In genomic region chr10:115205825-115206224, GRCm38 (mm10) we compare ENCODE assay signal across 22 mouse cellular contexts. TPM values are rescaled to one million over a fixed set of nuclear protein-coding genes. Genes with fewer than 3 reads are reported as not detected.
DNase-seq lines count a peak whose midpoint lies in the region; ATAC-seq and TF ChIP-seq lines count a peak whose summit lies in the region.
"Had no signal": no experiment of that assay in that cellular context is flagged by ENCODE, and none has a peak within 500 bp of the region (broad histone marks: within the 10 kb centered on the region; RNA-seq: fewer than 3 reads in every experiment).

No protein-coding gene starts in this region.

- no peaks in the 10 kb centered on the region for H3K9me3 ChIP-seq in intestine, embryonic 15.5 days
- H3K9me3 ChIP-seq in intestine, postnatal 0 days (ENCODE audit: control insufficient read depth): no peaks in the 10 kb centered on the region
- no peaks in the 10 kb centered on the region for H3K9me3 ChIP-seq in stomach, postnatal 0 days (ENCODE audit: control insufficient read depth, low read length)
- no peaks in the 10 kb centered on the region for H3K9me3 ChIP-seq in embryonic facial prominence, embryonic 10.5 days
- H3K9me3 ChIP-seq: embryonic facial prominence, embryonic 13.5 days; embryonic facial prominence, embryonic 15.5 days; forebrain, embryonic 10.5 days; forebrain, embryonic 12.5 days; forebrain, embryonic 15.5 days had no signal

- no peak for TF ChIP-seq CTCF in intestine, postnatal 0 days (IDR thresholded peaks at IDR 0.05; ENCODE audit: low read depth)
- TF ChIP-seq CTCF in stomach, postnatal 0 days (IDR thresholded peaks at IDR 0.05; ENCODE audit: low read depth): no peak

- no peaks in the 10 kb centered on the region for H3K27me3 ChIP-seq in intestine, embryonic 15.5 days (replicated peaks)
- H3K27me3 ChIP-seq in intestine, postnatal 0 days (replicated peaks; ENCODE audit: control insufficient read depth, insufficient read depth, low read length): no peaks in the 10 kb centered on the region
- H3K27me3 ChIP-seq in stomach, postnatal 0 days (ENCODE audit: control insufficient read depth, insufficient read depth, low read length): no peaks in the 10 kb centered on the region
- H3K27me3 ChIP-seq in embryonic facial prominence, embryonic 10.5 days (replicated peaks; ENCODE audit: low read depth, poor library complexity, severe bottlenecking): no peaks in the 10 kb centered on the region
- H3K27me3 ChIP-seq: embryonic facial prominence, embryonic 13.5 days; embryonic facial prominence, embryonic 15.5 days; forebrain, embryonic 12.5 days; forebrain, embryonic 15.5 days had no signal

- WGBS in intestine, embryonic 15.5 days: 61% methylated on average over 3 of the region's 3 CpGs
- 39% methylated on average over 3 of the region's 3 CpGs for WGBS in intestine, postnatal 0 days
- WGBS in stomach, postnatal 0 days: 73% methylated on average over 3 of the region's 3 CpGs
- WGBS in embryonic facial prominence, embryonic 10.5 days: 85% methylated on average over 3 of the region's 3 CpGs

- peak; percentile 86 for ATAC-seq in intestine, embryonic 15.5 days
- ATAC-seq in intestine, postnatal 0 days: peak; percentile 81
- ATAC-seq in stomach, postnatal 0 days (ENCODE audit: low FRiP score, low TSS enrichment): peak; percentile 10; the same call in 1 of the 2 replicates
- ATAC-seq: forebrain, embryonic 15.5 days; forebrain, postnatal 0 days had no signal

- 0 out of 2 replicates have a peak, but pooled peaks cover 3% of the 10 kb centered on the region for H3K4me1 ChIP-seq in intestine, embryonic 15.5 days (replicated peaks)
- no peaks in the 10 kb centered on the region for H3K4me1 ChIP-seq in intestine, postnatal 0 days (replicated peaks; ENCODE audit: control insufficient read depth, insufficient read depth, low read length)
- no peaks in the 10 kb centered on the region for H3K4me1 ChIP-seq in stomach, postnatal 0 days (replicated peaks; ENCODE audit: control insufficient read depth, insufficient read depth)
- H3K4me1 ChIP-seq in embryonic facial prominence, embryonic 10.5 days: no peaks in the 10 kb centered on the region
- H3K4me1 ChIP-seq: embryonic facial prominence, embryonic 13.5 days; embryonic facial prominence, embryonic 15.5 days; forebrain, embryonic 10.5 days; forebrain, embryonic 12.5 days; forebrain, embryonic 15.5 days had no signal

- no peak overlapping the region for H3K27ac ChIP-seq in intestine, embryonic 15.5 days
- no peak overlapping the region for H3K27ac ChIP-seq in intestine, postnatal 0 days (ENCODE audit: low read depth, low read length)
- no peak overlapping the region for H3K27ac ChIP-seq in stomach, postnatal 0 days (replicated peaks)
- no peak overlapping the region for H3K27ac ChIP-seq in embryonic facial prominence, embryonic 10.5 days (replicated peaks)
- H3K27ac ChIP-seq: embryonic facial prominence, embryonic 13.5 days; embryonic facial prominence, embryonic 15.5 days; forebrain, embryonic 10.5 days; forebrain, embryonic 12.5 days; forebrain, embryonic 15.5 days had no signal

- intact Hi-C loops in left cerebral cortex, postnatal 14 days (cut with DNase I): no loop called here

- H3K36me3 ChIP-seq in intestine, embryonic 15.5 days: peaks cover 19% of the 10 kb centered on the region
- H3K36me3 ChIP-seq in intestine, postnatal 0 days (ENCODE audit: control insufficient read depth, insufficient read depth): peaks cover 34% of the 10 kb centered on the region
- peaks cover 8% of the 10 kb centered on the region; the same call in 1 of the 2 replicates for H3K36me3 ChIP-seq in stomach, postnatal 0 days (ENCODE audit: control insufficient read depth, insufficient read depth, low read length)
- peaks cover 76% of the 10 kb centered on the region for H3K36me3 ChIP-seq in embryonic facial prominence, embryonic 10.5 days (replicated peaks)

- DNase-seq in stomach, postnatal 0 days (ENCODE audit: low spot score): no peak
- no peak for DNase-seq in left cerebral cortex, postnatal 14 days (ENCODE audit: low spot score in 2 of 2)
- DNase-seq in embryonic facial prominence, embryonic 10.5 days (ENCODE audit: low spot score): no peak
- no peak for DNase-seq in cerebellum, adult 18-20 months
- DNase-seq: adrenal gland, adult 2 months; adrenal gland, postnatal 10 days; adrenal gland, postnatal 25 days; cerebellum, adult 11 months; cerebellum, adult 2 months; cerebellum, adult 9-10 months; cerebellum, postnatal 10 days; cerebellum, postnatal 25 days; forebrain, postnatal 0 days had no signal

- TF ChIP-seq EP300 in stomach, postnatal 0 days (optimal IDR thresholded peaks at IDR 0.05): no peak

- no peak overlapping the region for H3K9ac ChIP-seq in intestine, embryonic 15.5 days
- H3K9ac ChIP-seq in intestine, postnatal 0 days (ENCODE audit: low read depth, low read length): no peak overlapping the region
- no peak overlapping the region for H3K9ac ChIP-seq in stomach, postnatal 0 days (ENCODE audit: low read length)
- H3K9ac ChIP-seq: embryonic facial prominence, embryonic 13.5 days; embryonic facial prominence, embryonic 15.5 days; forebrain, embryonic 12.5 days; forebrain, embryonic 15.5 days; forebrain, postnatal 0 days had no signal

- no peak overlapping the region for H3K4me2 ChIP-seq in intestine, embryonic 15.5 days (replicated peaks)
- no peak overlapping the region for H3K4me2 ChIP-seq in intestine, postnatal 0 days (replicated peaks; ENCODE audit: low read depth)
- H3K4me2 ChIP-seq in stomach, postnatal 0 days (replicated peaks; ENCODE audit: low read depth): no peak overlapping the region
- H3K4me2 ChIP-seq: embryonic facial prominence, embryonic 13.5 days; embryonic facial prominence, embryonic 15.5 days; forebrain, embryonic 12.5 days; forebrain, embryonic 15.5 days had no signal

- H3K4me3 ChIP-seq in intestine, embryonic 15.5 days (replicated peaks): no peak overlapping the region
- H3K4me3 ChIP-seq in intestine, postnatal 0 days (ENCODE audit: low read depth, low read length): no peak overlapping the region
- no peak overlapping the region for H3K4me3 ChIP-seq in stomach, postnatal 0 days (ENCODE audit: low read depth, low read length)
- no peak overlapping the region for H3K4me3 ChIP-seq in embryonic facial prominence, embryonic 10.5 days
- H3K4me3 ChIP-seq: embryonic facial prominence, embryonic 13.5 days; embryonic facial prominence, embryonic 15.5 days; erythroblast, embryonic 14.5 days; forebrain, embryonic 10.5 days; forebrain, embryonic 12.5 days; forebrain, embryonic 15.5 days had no signal

RNA-seq across cellular contexts. Expression of gene Tph2, which starts 21.0 kb away (rescaled TPM):
- not detected in 2 replicates for polyA plus RNA-seq in intestine, embryonic 15.5 days (2015; fragmentation: Nextera tagmentation; extraction: Ambion mirVana)
- not detected in 2 replicates for polyA plus RNA-seq in intestine, postnatal 0 days (2015; fragmentation: Nextera tagmentation; extraction: Ambion mirVana)
- polyA plus RNA-seq in stomach, postnatal 0 days (2015; fragmentation: Nextera tagmentation; extraction: Ambion mirVana): not detected in 2 replicates
- total RNA-seq in left cerebral cortex, postnatal 14 days (2021): 1 to 10 TPM; 1.4 to 1.6 TPM
- polyA plus RNA-seq in embryonic facial prominence, embryonic 10.5 days (2016; fragmentation: Nextera tagmentation; extraction: Ambion mirVana): 0.16 TPM in 1 of 2 replicates, not detected in the other
- total RNA-seq: adrenal gland, adult 2 months; adrenal gland, postnatal 10 days; adrenal gland, postnatal 25 days; MEL had no signal
- polyA plus RNA-seq: adrenal gland, adult 2 months; erythroblast, embryonic 14.5 days; forebrain, embryonic 10.5 days; forebrain, embryonic 12.5 days had no signal

RNA-seq across cellular contexts. Expression of gene Tbc1d15, which starts 45.4 kb away (rescaled TPM):
- 57.7 and 66.6 TPM in 2 replicates for polyA plus RNA-seq in intestine, embryonic 15.5 days (2015; fragmentation: Nextera tagmentation; extraction: Ambion mirVana)
- 59.9 and 65.1 TPM in 2 replicates for polyA plus RNA-seq in intestine, postnatal 0 days (2015; fragmentation: Nextera tagmentation; extraction: Ambion mirVana)
- polyA plus RNA-seq in stomach, postnatal 0 days (2015; fragmentation: Nextera tagmentation; extraction: Ambion mirVana): 38.3 and 46.5 TPM in 2 replicates
- total RNA-seq in left cerebral cortex, postnatal 14 days (2021): 10 to 100 TPM; 41.4 to 42.9 TPM
- 52.3 and 57.8 TPM in 2 replicates for polyA plus RNA-seq in embryonic facial prominence, embryonic 10.5 days (2016; fragmentation: Nextera tagmentation; extraction: Ambion mirVana)

Comparison
In these comparisons a context has a peak if more than half of its experiments do, and no peak if none do; other contexts are left out.
1. ATAC-seq: peak in every context shown above with its lines; median percentile 86 in intestine, embryonic 15.5 days; 81 in intestine, postnatal 0 days; 10 in stomach, postnatal 0 days.